Mouse (Mus musculus): ENCODE data around the gene Lmna.

Gene Lmna

GRCm38 (mm10) chr3:88470943-88471479, 38.7 kb downstream of the Lmna start:
- no peak for DNase-seq (ENCODE audit: low read depth, low spot score)

GRCm38 (mm10) chr3:88469466-88469865, 40.3 kb downstream of the Lmna start:
- DNase-seq (ENCODE audit: low read depth, low spot score), result no peak

- peak; percentile 78 for DNase-seq (ENCODE audit: low read depth, low spot score)
These were observed 42.5 kb downstream of the Lmna start for GRCm38 (mm10) chr3:88467116-88467824.

GRCm38 (mm10) chr3:88465127-88465526, 44.6 kb downstream of the Lmna start:
- no peak for DNase-seq (ENCODE audit: low read depth, low spot score)

GRCm38 (mm10) chr3:88464425-88464824, 45.3 kb downstream of the Lmna start:
- DNase-seq (ENCODE audit: low read depth, low spot score), result no peak

- DNase-seq (ENCODE audit: low read depth, low spot score), result no peak
These were observed 48.6 kb downstream of the Lmna start, which contains the start of gene Sema4a for GRCm38 (mm10) chr3:88460983-88461696. TSS of gene Sema4a (minus strand) at chr3:88461182.

- no peak for DNase-seq (ENCODE audit: low read depth, low spot score)
These were observed 49.7 kb downstream of the Lmna start for GRCm38 (mm10) chr3:88460029-88460428.

GRCm38 (mm10) chr3:88458778-88459219, 51.0 kb downstream of the Lmna start:
- no peak for DNase-seq (ENCODE audit: low read depth, low spot score)

- no peak for DNase-seq (ENCODE audit: low read depth, low spot score)
These were observed 52.8 kb downstream of the Lmna start for GRCm38 (mm10) chr3:88456746-88457532.

GRCm38 (mm10) chr3:88456313-88456712, 53.4 kb downstream of the Lmna start:
- no peak for DNase-seq (ENCODE audit: low read depth, low spot score)

- DNase-seq (ENCODE audit: low read depth, low spot score), result no peak
These were observed 54.0 kb downstream of the Lmna start for GRCm38 (mm10) chr3:88455588-88456264.

GRCm38 (mm10) chr3:88454762-88455587, 54.8 kb downstream of the Lmna start:
- DNase-seq (ENCODE audit: low read depth, low spot score), result no peak

GRCm38 (mm10) chr3:88453986-88454385, 55.8 kb downstream of the Lmna start:
- DNase-seq (ENCODE audit: low read depth, low spot score), result no peak

- no peak for DNase-seq (ENCODE audit: low read depth, low spot score)
These were observed 56.4 kb downstream of the Lmna start for GRCm38 (mm10) chr3:88453369-88453768.

- DNase-seq (ENCODE audit: low read depth, low spot score), result no peak
These were observed 57.0 kb downstream of the Lmna start for GRCm38 (mm10) chr3:88452716-88453115.

GRCm38 (mm10) chr3:88452246-88452645, 57.5 kb downstream of the Lmna start:
- DNase-seq (ENCODE audit: low read depth, low spot score), result no peak

- DNase-seq (ENCODE audit: low read depth, low spot score), result no peak
These were observed 59.2 kb downstream of the Lmna start for GRCm38 (mm10) chr3:88450379-88451131.

GRCm38 (mm10) chr3:88449395-88450023, 60.2 kb downstream of the Lmna start:
- no peak for DNase-seq (ENCODE audit: low read depth, low spot score)

- DNase-seq (ENCODE audit: low read depth, low spot score), result no peak
These were observed 61.3 kb downstream of the Lmna start for GRCm38 (mm10) chr3:88448443-88448842.
